In the genomic region with DNA sequence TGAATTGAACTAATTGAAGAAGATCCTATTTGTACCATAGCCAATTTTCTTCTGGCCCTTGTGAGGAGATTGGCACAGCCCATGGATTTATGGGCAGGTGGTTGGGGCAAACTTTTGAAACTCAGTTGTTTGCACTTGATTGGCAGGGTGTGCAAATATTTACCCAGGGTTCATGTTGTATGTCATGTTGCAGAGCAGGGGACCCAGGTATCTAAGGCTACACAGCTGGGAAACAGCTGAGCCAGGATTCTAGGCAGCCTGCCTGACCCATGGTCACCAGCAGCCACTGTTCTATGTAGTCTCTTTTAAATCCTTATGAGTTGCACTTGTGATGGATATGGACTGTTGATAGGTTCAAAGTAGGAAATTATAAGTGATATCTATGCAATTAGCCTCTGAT, we compare ENCODE assay signal across 30 mouse cellular contexts.
DNase-seq lines count a peak whose midpoint lies in the region; ATAC-seq and TF ChIP-seq lines count a peak whose summit lies in the region.
"Had no signal": no experiment of that assay in that cellular context is flagged by ENCODE, and none has a peak within 500 bp of the region (broad histone marks: within the 10 kb centered on the region; RNA-seq: fewer than 3 reads in every experiment).

No protein-coding gene starts in this region.

- no peaks in the 10 kb centered on the region for H3K27me3 ChIP-seq in liver, embryonic 16.5 days (ENCODE audit: control insufficient read depth, insufficient read depth, low read depth, low read length)
- no peaks in the 10 kb centered on the region for H3K27me3 ChIP-seq in liver, embryonic 12.5 days (replicated peaks)
- no peaks in the 10 kb centered on the region for H3K27me3 ChIP-seq in stomach, embryonic 15.5 days (replicated peaks)
- H3K27me3 ChIP-seq: embryonic facial prominence, embryonic 13.5 days; forebrain, embryonic 13.5 days; heart, embryonic 12.5 days; heart, embryonic 15.5 days; hindbrain, embryonic 13.5 days had no signal

- H3K4me3 ChIP-seq in gastrocnemius, adult 2 months, result no peak overlapping the region
- no peak overlapping the region for H3K4me3 ChIP-seq in liver, embryonic 16.5 days (ENCODE audit: low read depth, low read length)
- H3K4me3 ChIP-seq in liver, embryonic 12.5 days, result no peak overlapping the region
- no peak overlapping the region for H3K4me3 ChIP-seq in stomach, embryonic 15.5 days (replicated peaks)
- H3K4me3 ChIP-seq: embryonic facial prominence, embryonic 10.5 days; embryonic facial prominence, embryonic 13.5 days; erythroblast, embryonic 14.5 days; forebrain, embryonic 10.5 days; forebrain, embryonic 13.5 days; heart, embryonic 12.5 days; heart, embryonic 15.5 days; hindbrain, embryonic 10.5 days; hindbrain, embryonic 13.5 days had no signal

- peak overlapping the region; percentile 41; the same call in 1 of the 2 replicates for H3K27ac ChIP-seq in gastrocnemius, adult 2 months
- H3K27ac ChIP-seq in liver, embryonic 16.5 days (ENCODE audit: low read length), result no peak overlapping the region
- no peak overlapping the region for H3K27ac ChIP-seq in liver, embryonic 12.5 days
- H3K27ac ChIP-seq in stomach, embryonic 15.5 days, result no peak overlapping the region
- H3K27ac ChIP-seq: embryonic facial prominence, embryonic 10.5 days; embryonic facial prominence, embryonic 13.5 days; forebrain, embryonic 10.5 days; forebrain, embryonic 13.5 days; heart, embryonic 15.5 days; hindbrain, embryonic 10.5 days; hindbrain, embryonic 13.5 days had no signal

- TF ChIP-seq CTCF in gastrocnemius, adult 2 months (IDR thresholded peaks at IDR 0.05), result no peak

- peak; percentile 47; the same call in 1 of the 2 replicates for ATAC-seq in liver, embryonic 16.5 days (ENCODE audit: low read depth)
- ATAC-seq in liver, embryonic 12.5 days, result no peak
- peak; percentile 58; the same call in 1 of the 2 replicates for ATAC-seq in stomach, embryonic 15.5 days (ENCODE audit: insufficient read depth, low FRiP score, low read depth)
- ATAC-seq: activated CD4-positive, CD25-positive, alpha-beta regulatory T cell, adult 4 months; forebrain, embryonic 13.5 days; forebrain, embryonic 16.5 days; hindbrain, embryonic 16.5 days had no signal

- no peaks in the 10 kb centered on the region for H3K4me1 ChIP-seq in liver, embryonic 16.5 days (ENCODE audit: control insufficient read depth, low read depth, low read length)
- no peaks in the 10 kb centered on the region for H3K4me1 ChIP-seq in liver, embryonic 12.5 days
- peaks cover 9% of the 10 kb centered on the region; the same call in 1 of the 2 replicates for H3K4me1 ChIP-seq in stomach, embryonic 15.5 days
- H3K4me1 ChIP-seq: embryonic facial prominence, embryonic 10.5 days; embryonic facial prominence, embryonic 13.5 days; forebrain, embryonic 10.5 days; forebrain, embryonic 13.5 days; hindbrain, embryonic 10.5 days; hindbrain, embryonic 13.5 days had no signal

- H3K9ac ChIP-seq in liver, embryonic 16.5 days (ENCODE audit: low read depth, low read length), result no peak overlapping the region
- H3K9ac ChIP-seq in liver, embryonic 12.5 days, result no peak overlapping the region
- no peak overlapping the region for H3K9ac ChIP-seq in stomach, embryonic 15.5 days
- H3K9ac ChIP-seq: embryonic facial prominence, embryonic 13.5 days; forebrain, embryonic 13.5 days; heart, embryonic 12.5 days; heart, embryonic 15.5 days; hindbrain, embryonic 13.5 days had no signal

- H3K36me3 ChIP-seq in liver, embryonic 16.5 days (ENCODE audit: control insufficient read depth, insufficient read depth), result no peaks in the 10 kb centered on the region
- H3K36me3 ChIP-seq in liver, embryonic 12.5 days, result no peaks in the 10 kb centered on the region
- H3K36me3 ChIP-seq in stomach, embryonic 15.5 days, result no peaks in the 10 kb centered on the region
- H3K36me3 ChIP-seq: embryonic facial prominence, embryonic 10.5 days; embryonic facial prominence, embryonic 13.5 days; forebrain, embryonic 10.5 days; heart, embryonic 12.5 days; heart, embryonic 15.5 days; hindbrain, embryonic 10.5 days; hindbrain, embryonic 13.5 days had no signal

- peak; percentile 14 for DNase-seq in gastrocnemius, adult 2 months
- DNase-seq in gastrocnemius, postnatal 4 days (ENCODE audit: low spot score in 2 of 2), result no peak
- peak; percentile 59 for DNase-seq in fat pad, adult 2 months (ENCODE audit: extremely low read depth, low read depth, low spot score)
- DNase-seq in ovary, postnatal 36 days (ENCODE audit: low spot score), result no peak
- DNase-seq in neural tube, embryonic 10.5 days (ENCODE audit: extremely low spot score, low spot score), result no peak
- DNase-seq: adrenal gland, postnatal 10 days; cerebellum, adult 11-12 months; cerebellum, adult 8-10 months; cerebellum, postnatal 10 days; cerebellum, postnatal 36 days; embryo, embryonic 11 days; gastrocnemius, postnatal 14 days; heart, adult 18-20 months; heart, postnatal 10 days; heart, postnatal 36 days had no signal

- intact Hi-C loops in gastrocnemius, adult 2 months (cut with DNase I), result no loop called here

- no peaks in the 10 kb centered on the region for H3K9me3 ChIP-seq in liver, embryonic 16.5 days (replicated peaks; ENCODE audit: control insufficient read depth, low read length)
- no peaks in the 10 kb centered on the region for H3K9me3 ChIP-seq in liver, embryonic 12.5 days (replicated peaks)
- H3K9me3 ChIP-seq in stomach, embryonic 15.5 days, result no peaks in the 10 kb centered on the region
- H3K9me3 ChIP-seq: embryonic facial prominence, embryonic 10.5 days; embryonic facial prominence, embryonic 13.5 days; forebrain, embryonic 10.5 days; forebrain, embryonic 13.5 days; heart, embryonic 12.5 days; heart, embryonic 15.5 days; hindbrain, embryonic 10.5 days; hindbrain, embryonic 13.5 days had no signal

- H3K4me2 ChIP-seq in liver, embryonic 16.5 days (ENCODE audit: low read depth, low read length), result no peak overlapping the region
- no peak overlapping the region for H3K4me2 ChIP-seq in liver, embryonic 12.5 days
- H3K4me2 ChIP-seq in stomach, embryonic 15.5 days, result no peak overlapping the region
- H3K4me2 ChIP-seq: embryonic facial prominence, embryonic 13.5 days; forebrain, embryonic 13.5 days; heart, embryonic 12.5 days; heart, embryonic 15.5 days; hindbrain, embryonic 13.5 days had no signal

Comparison
In these comparisons a context has a peak if more than half of its experiments do, and no peak if none do; other contexts are left out.
1. DNase-seq: peak in gastrocnemius, adult 2 months (single experiment) and fat pad, adult 2 months (single experiment); none in gastrocnemius, postnatal 4 days (0 of 2), ovary, postnatal 36 days (single experiment) and neural tube, embryonic 10.5 days (single experiment).